Mouse (Mus musculus): ENCODE results near the gene Klhl40. TPM values are rescaled to one million over a fixed set of nuclear protein-coding genes. Genes with fewer than 3 reads are reported as not detected.

The Klhl40 gene
- polyA plus RNA-seq, 1 experiment from 2014 or later = 0.81 TPM

DNA sequence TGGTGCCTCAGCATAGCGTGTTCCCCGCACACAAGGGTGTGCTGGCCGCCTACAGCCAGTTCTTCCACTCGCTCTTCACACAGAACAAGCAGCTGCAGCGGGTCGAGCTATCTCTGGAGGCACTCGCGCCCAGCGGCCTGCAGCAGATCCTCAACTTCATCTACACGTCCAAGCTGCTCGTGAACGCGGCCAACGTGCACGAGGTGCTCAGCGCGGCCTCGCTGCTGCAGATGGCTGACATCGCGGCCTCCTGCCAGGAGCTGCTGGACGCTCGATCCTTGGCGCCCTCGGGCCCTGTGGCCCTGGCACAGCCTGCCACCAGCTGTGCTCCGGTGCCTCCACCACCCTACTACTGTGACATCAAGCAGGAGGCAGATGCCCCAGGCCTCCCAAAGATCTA is 14.6 kb upstream of the Klhl40 start:
- ATAC-seq (replicated peaks; ENCODE audit: insufficient number of reproducible peaks, low FRiP score, low TSS enrichment, low read depth) (no peak), DNase-seq (ENCODE audit: low spot score) (no peak)
- Histone ChIP-seq H3K4me3 (ENCODE audit: low read depth, low read length) (no peak overlapping the region), H3K27me3 (ENCODE audit: control insufficient read depth, insufficient read depth, low read length) (no peaks in the 10 kb centered on the region), H3K36me3 (replicated peaks; ENCODE audit: control insufficient read depth, insufficient read depth, low read depth, low read length) (no peaks in the 10 kb centered on the region; the same call in 1 of the 2 replicates), H3K4me1 (ENCODE audit: control insufficient read depth, insufficient read depth, low read length) (no peaks in the 10 kb centered on the region; the same call in none of the 2 replicates), H3K27ac (replicated peaks; ENCODE audit: low read depth, low read length) (no peak overlapping the region), H3K9ac (replicated peaks; ENCODE audit: low read length) (no peak overlapping the region), H3K9me3 (replicated peaks; ENCODE audit: control insufficient read depth, low read length) (no peaks in the 10 kb centered on the region), H3K4me2 (ENCODE audit: low read depth, low read length) (no peak overlapping the region)
- WGBS = 91% methylated on average over 25 of the region's 25 CpGs

DNA sequence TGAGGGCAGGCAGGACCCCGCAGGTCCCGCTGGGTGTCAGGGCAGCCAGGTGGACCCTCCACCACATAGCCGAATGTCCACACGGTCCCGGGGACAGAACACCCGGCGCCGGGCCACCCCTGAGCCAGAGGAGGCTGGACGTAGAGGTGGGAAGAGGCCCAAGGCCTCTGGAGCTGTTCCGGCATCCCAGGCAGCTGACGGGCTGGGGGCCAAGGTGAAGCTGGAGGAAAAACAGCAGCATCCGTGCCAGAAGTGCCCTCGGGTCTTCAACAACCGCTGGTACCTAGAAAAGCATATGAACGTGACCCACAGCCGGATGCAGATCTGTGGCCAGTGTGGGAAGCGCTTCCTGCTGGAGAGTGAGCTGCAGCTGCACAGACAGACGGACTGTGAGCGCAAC is 13.7 kb upstream of the Klhl40 start:
- WGBS = 87% methylated on average over 19 of the region's 19 CpGs
- no peak overlapping the region for H3K27ac ChIP-seq (replicated peaks; ENCODE audit: low read depth, low read length)
- no peak overlapping the region for H3K4me2 ChIP-seq (ENCODE audit: low read depth, low read length)
- no peak overlapping the region for H3K4me3 ChIP-seq (ENCODE audit: low read depth, low read length)
- no peaks in the 10 kb centered on the region for H3K27me3 ChIP-seq (ENCODE audit: control insufficient read depth, insufficient read depth, low read length)
- no peak overlapping the region for H3K9ac ChIP-seq (replicated peaks; ENCODE audit: low read length)
- ATAC-seq (replicated peaks; ENCODE audit: insufficient number of reproducible peaks, low FRiP score, low TSS enrichment, low read depth) (no peak), DNase-seq (ENCODE audit: low spot score) (no peak)
- no peaks in the 10 kb centered on the region for H3K9me3 ChIP-seq (replicated peaks; ENCODE audit: control insufficient read depth, low read length)
- H3K36me3 ChIP-seq (replicated peaks; ENCODE audit: control insufficient read depth, insufficient read depth, low read depth, low read length) = no peaks in the 10 kb centered on the region; the same call in 1 of the 2 replicates
- H3K4me1 ChIP-seq (ENCODE audit: control insufficient read depth, insufficient read depth, low read length) = no peaks in the 10 kb centered on the region; the same call in none of the 2 replicates

DNA sequence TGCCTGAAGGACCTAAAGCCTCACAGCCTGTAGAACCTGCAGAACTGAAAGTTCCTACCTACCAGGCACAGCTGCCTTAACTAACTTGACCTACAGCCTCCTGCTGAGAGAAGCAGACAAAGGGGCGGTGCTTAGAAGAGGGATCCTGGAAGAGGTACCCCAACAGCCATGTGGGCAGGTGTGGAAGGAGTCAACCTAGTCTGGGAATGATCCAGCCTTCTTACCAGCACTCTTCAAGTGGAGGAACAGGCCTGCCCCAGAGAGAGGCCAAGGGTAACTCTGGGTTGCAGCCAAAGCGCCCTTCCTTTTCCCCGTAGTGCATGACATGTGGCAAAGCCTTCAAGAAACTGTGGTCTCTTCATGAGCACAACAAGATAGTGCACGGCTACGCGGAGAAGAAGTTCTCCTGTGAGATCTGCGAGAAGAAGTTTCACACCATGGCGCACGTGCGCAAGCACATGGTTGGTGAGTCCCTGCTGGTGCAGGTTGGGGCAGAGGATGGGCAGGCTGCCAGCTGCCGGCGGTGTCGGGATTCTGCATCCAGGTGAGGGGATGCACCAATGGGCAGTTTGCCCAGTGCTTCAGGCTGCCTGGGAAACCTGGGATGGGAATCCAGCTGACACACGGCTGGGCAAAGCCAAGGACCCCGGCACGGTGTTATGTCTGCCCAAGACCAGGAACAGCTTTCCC is 12.1 kb upstream of the Klhl40 start:
- DNase-seq (ENCODE audit: low spot score) (no peak), ATAC-seq (replicated peaks; ENCODE audit: insufficient number of reproducible peaks, low FRiP score, low TSS enrichment, low read depth) (no peak)
- H3K4me2 ChIP-seq (ENCODE audit: low read depth, low read length) = no peak overlapping the region
- H3K4me3 ChIP-seq (ENCODE audit: low read depth, low read length) = no peak overlapping the region
- WGBS = 91% methylated on average over 16 of the region's 16 CpGs
- H3K9ac ChIP-seq (replicated peaks; ENCODE audit: low read length) = no peak overlapping the region
- no peaks in the 10 kb centered on the region for H3K9me3 ChIP-seq (replicated peaks; ENCODE audit: control insufficient read depth, low read length)
- H3K4me1 ChIP-seq (ENCODE audit: control insufficient read depth, insufficient read depth, low read length) = no peaks in the 10 kb centered on the region; the same call in none of the 2 replicates
- H3K27me3 ChIP-seq (ENCODE audit: control insufficient read depth, insufficient read depth, low read length) = no peaks in the 10 kb centered on the region
- no peak overlapping the region for H3K27ac ChIP-seq (replicated peaks; ENCODE audit: low read depth, low read length)
- no peaks in the 10 kb centered on the region; the same call in 1 of the 2 replicates for H3K36me3 ChIP-seq (replicated peaks; ENCODE audit: control insufficient read depth, insufficient read depth, low read depth, low read length)

DNA sequence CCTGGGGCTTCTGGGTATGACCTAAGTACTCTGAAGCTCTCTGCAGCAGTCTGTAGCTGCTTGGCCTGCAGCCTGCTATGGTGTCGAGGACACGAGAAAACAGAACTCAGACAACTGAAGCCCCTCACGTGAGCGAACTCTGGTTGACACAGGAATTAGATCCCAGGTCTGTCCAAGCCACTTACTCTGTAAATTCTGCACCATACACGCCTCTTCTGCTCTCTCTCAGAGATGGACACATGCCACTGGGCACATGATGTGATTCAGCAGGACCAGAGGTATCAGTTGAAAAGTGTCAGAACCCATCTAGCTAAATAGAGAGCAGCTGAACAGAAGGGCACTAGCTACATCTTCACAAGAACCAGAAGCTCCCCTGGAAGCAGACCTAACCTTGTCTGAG is 5.0 kb upstream of the Klhl40 start:
- Histone ChIP-seq H3K9me3 (replicated peaks; ENCODE audit: control insufficient read depth, low read length) (no peaks in the 10 kb centered on the region), H3K4me2 (ENCODE audit: low read depth, low read length) (no peak overlapping the region)
- 74% methylated on average over 5 of the region's 5 CpGs for WGBS

DNA sequence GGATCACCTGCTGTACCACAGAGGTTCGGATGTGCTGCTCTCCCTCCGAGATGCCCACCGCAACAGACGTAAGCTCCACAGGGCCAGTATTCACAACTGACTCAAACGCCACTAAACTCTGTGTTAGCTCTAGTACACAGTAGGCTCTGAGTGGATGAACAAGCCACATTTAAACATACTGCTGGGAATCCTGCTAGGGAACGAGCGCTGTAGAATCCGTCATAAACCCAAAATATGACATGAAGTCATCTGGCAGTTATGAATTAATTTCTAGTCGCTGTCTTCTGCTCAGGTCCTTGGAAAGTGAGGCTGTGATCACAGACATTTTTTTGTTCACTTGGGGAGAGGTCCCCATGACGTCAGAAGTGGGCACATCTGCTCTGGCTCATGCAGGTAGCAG is 1.5 kb upstream of the Klhl40 start:
- Histone ChIP-seq H3K4me3 (ENCODE audit: low read depth, low read length) (no peak overlapping the region), H3K27me3 (ENCODE audit: control insufficient read depth, insufficient read depth, low read length) (peaks cover 27% of the 10 kb centered on the region), H3K27ac (replicated peaks; ENCODE audit: low read depth, low read length) (no peak overlapping the region), H3K4me2 (ENCODE audit: low read depth, low read length) (no peak overlapping the region), H3K9ac (replicated peaks; ENCODE audit: low read length) (no peak overlapping the region), H3K4me1 (ENCODE audit: control insufficient read depth, insufficient read depth, low read length) (no peaks in the 10 kb centered on the region; the same call in 1 of the 2 replicates), H3K9me3 (replicated peaks; ENCODE audit: control insufficient read depth, low read length) (no peaks in the 10 kb centered on the region), H3K36me3 (replicated peaks; ENCODE audit: control insufficient read depth, insufficient read depth, low read depth, low read length) (no peaks in the 10 kb centered on the region)
- ATAC-seq (replicated peaks; ENCODE audit: insufficient number of reproducible peaks, low FRiP score, low TSS enrichment, low read depth) (no peak), DNase-seq (ENCODE audit: low spot score) (no peak)
- 81% methylated on average over 10 of the region's 10 CpGs for WGBS

More for the DNA sequence above, 5.0 kb upstream of the Klhl40 start:
- DNase-seq (ENCODE audit: low spot score) (no peak), ATAC-seq (replicated peaks; ENCODE audit: insufficient number of reproducible peaks, low FRiP score, low TSS enrichment, low read depth) (no peak)
- H3K9ac ChIP-seq (replicated peaks; ENCODE audit: low read length) = no peak overlapping the region
- no peak overlapping the region for H3K4me3 ChIP-seq (ENCODE audit: low read depth, low read length)
- H3K36me3 ChIP-seq (replicated peaks; ENCODE audit: control insufficient read depth, insufficient read depth, low read depth, low read length) = no peaks in the 10 kb centered on the region
- H3K27ac ChIP-seq (replicated peaks; ENCODE audit: low read depth, low read length) = no peak overlapping the region
- peaks cover 10% of the 10 kb centered on the region for H3K27me3 ChIP-seq (ENCODE audit: control insufficient read depth, insufficient read depth, low read length)
- H3K4me1 ChIP-seq (ENCODE audit: control insufficient read depth, insufficient read depth, low read length) = no peaks in the 10 kb centered on the region

DNA sequence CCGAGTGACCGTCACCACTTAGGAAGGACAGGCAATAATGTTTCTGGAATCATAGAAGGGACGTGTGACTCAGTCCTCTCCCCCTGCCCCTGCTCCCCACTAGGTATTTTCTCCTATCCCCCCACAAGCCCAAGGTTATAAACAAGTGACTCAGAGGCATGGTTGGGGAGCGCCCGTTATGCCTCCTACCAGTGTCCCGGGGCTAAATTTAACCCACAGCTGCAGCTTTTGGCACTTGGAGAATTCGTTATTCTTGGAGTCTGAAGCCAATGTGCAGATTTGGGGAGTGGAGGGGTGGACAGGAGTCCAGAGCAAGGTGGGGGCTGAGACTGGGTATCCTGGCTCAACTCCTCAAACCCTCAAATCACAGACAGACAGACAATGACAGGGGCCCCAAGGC is 896 bp upstream of the Klhl40 start:
- Histone ChIP-seq H3K4me2 (ENCODE audit: low read depth, low read length) (no peak overlapping the region), H3K9ac (replicated peaks; ENCODE audit: low read length) (no peak overlapping the region), H3K27me3 (ENCODE audit: control insufficient read depth, insufficient read depth, low read length) (peaks cover 27% of the 10 kb centered on the region), H3K9me3 (replicated peaks; ENCODE audit: control insufficient read depth, low read length) (no peaks in the 10 kb centered on the region), H3K4me3 (ENCODE audit: low read depth, low read length) (no peak overlapping the region), H3K36me3 (replicated peaks; ENCODE audit: control insufficient read depth, insufficient read depth, low read depth, low read length) (no peaks in the 10 kb centered on the region), H3K27ac (replicated peaks; ENCODE audit: low read depth, low read length) (no peak overlapping the region), H3K4me1 (ENCODE audit: control insufficient read depth, insufficient read depth, low read length) (no peaks in the 10 kb centered on the region; the same call in 1 of the 2 replicates)
- ATAC-seq (replicated peaks; ENCODE audit: insufficient number of reproducible peaks, low FRiP score, low TSS enrichment, low read depth) (no peak), DNase-seq (ENCODE audit: low spot score) (no peak)
- WGBS = 78% methylated on average over 7 of the region's 7 CpGs

DNA sequence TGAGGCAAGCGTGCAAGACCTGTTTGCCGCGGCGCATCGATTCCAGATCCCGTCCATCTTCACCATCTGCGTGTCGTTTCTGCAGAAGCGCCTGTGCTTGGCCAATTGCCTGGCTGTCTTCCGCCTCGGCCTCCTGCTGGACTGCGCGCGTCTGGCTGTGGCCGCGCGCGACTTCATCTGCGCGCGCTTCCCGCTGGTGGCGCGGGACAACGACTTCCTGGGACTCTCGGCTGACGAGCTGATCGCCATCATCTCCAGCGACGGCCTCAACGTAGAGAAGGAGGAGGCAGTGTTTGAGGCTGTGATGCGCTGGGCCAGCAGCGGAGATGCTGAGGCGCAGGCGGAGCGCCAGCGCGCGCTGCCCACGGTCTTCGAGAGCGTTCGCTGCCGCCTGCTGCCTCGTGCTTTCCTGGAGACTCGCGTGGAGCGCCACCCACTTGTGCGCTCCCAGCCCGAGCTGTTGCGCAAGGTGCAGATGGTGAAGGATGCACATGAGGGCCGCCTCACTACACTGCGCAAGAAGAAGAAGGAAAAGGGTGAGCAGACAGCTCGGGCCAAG is 738 bp downstream of the Klhl40 start:
- Histone ChIP-seq H3K27ac (replicated peaks; ENCODE audit: low read depth, low read length) (no peak overlapping the region), H3K4me3 (ENCODE audit: low read depth, low read length) (peak overlapping the region; percentile 24), H3K27me3 (ENCODE audit: control insufficient read depth, insufficient read depth, low read length) (peaks cover 27% of the 10 kb centered on the region), H3K36me3 (replicated peaks; ENCODE audit: control insufficient read depth, insufficient read depth, low read depth, low read length) (no peaks in the 10 kb centered on the region), H3K4me2 (ENCODE audit: low read depth, low read length) (peak overlapping the region; percentile 51), H3K4me1 (ENCODE audit: control insufficient read depth, insufficient read depth, low read length) (no peaks in the 10 kb centered on the region; the same call in 1 of the 2 replicates), H3K9me3 (replicated peaks; ENCODE audit: control insufficient read depth, low read length) (no peaks in the 10 kb centered on the region), H3K9ac (replicated peaks; ENCODE audit: low read length) (0 out of 2 replicates have a peak overlapping the region, but pooled peaks have one; percentile 32)
- WGBS = 16% methylated on average over 54 of the region's 54 CpGs
- peak; percentile 23 for DNase-seq (ENCODE audit: low spot score)
- ATAC-seq (replicated peaks; ENCODE audit: insufficient number of reproducible peaks, low FRiP score, low TSS enrichment, low read depth) = no peak

DNA sequence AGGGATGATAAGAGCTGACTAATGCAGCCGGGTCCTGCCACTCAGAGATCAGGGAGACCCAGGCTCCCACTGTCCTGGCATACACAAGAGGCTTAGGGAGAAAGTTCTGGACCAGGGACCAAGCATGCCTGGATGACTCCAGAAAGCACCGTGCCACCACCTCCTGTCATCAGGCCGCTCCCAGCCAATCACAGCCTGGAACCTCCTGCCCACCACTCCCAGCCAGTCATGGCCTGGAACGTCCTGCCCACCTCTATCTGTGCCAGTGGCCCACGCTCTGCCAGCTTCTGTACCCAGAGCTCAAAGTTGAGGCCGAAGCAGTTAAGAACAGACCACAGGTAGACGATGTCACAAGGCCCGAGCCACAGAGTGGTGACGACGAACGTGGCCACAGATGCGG is 7.4 kb downstream of the Klhl40 start:
- Histone ChIP-seq H3K36me3 (replicated peaks; ENCODE audit: control insufficient read depth, insufficient read depth, low read depth, low read length) (no peaks in the 10 kb centered on the region), H3K4me2 (ENCODE audit: low read depth, low read length) (no peak overlapping the region), H3K9me3 (replicated peaks; ENCODE audit: control insufficient read depth, low read length) (no peaks in the 10 kb centered on the region), H3K27me3 (ENCODE audit: control insufficient read depth, insufficient read depth, low read length) (no peaks in the 10 kb centered on the region), H3K9ac (replicated peaks; ENCODE audit: low read length) (no peak overlapping the region), H3K27ac (replicated peaks; ENCODE audit: low read depth, low read length) (no peak overlapping the region), H3K4me3 (ENCODE audit: low read depth, low read length) (no peak overlapping the region), H3K4me1 (ENCODE audit: control insufficient read depth, insufficient read depth, low read length) (no peaks in the 10 kb centered on the region)
- no peak for DNase-seq (ENCODE audit: low spot score)
- WGBS = 85% methylated on average over 12 of the region's 12 CpGs
- ATAC-seq (replicated peaks; ENCODE audit: insufficient number of reproducible peaks, low FRiP score, low TSS enrichment, low read depth) = no peak
